Mouse (Mus musculus) megakaryocyte, embryonic 14.5 days (primary cell): Measurements from ENCODE around the gene Gpr82.

Experiments
- FLI1 ChIP-seq: IDR thresholded peaks from 2 replicates; pipeline ENCODE4 v1.6.1; 2012; ENCODE audit warnings: low read length, inconsistent platforms, mixed read lengths
- GATA1 ChIP-seq: IDR thresholded peaks from 3 replicates; pipeline ENCODE4 v1.6.1; 2012; ENCODE audit warnings: mixed read lengths, low read length, inconsistent platforms, borderline replicate concordance

- TF ChIP-seq FLI1 (no peak), GATA1 (no peak)
Observed at GRCm38 (mm10) chrX:13631599-13632283, 29.4 kb upstream of the Gpr82 start, which contains the start of gene Gpr34.
